Mouse (Mus musculus) hindbrain, embryonic 12.5 days (tissue): ENCODE results near the gene 1110008P14Rik. TPM values are rescaled to one million over a fixed set of nuclear protein-coding genes. Genes with fewer than 3 reads are reported as not detected.

Source experiments
- ATAC-seq: fragments of 200-750 bp; cut with Nextera tagmentation; 2 replicates; pipeline ENCODE4 v1.8.0; 2017; ENCODE audit warnings: moderate TSS enrichment; ENCODE audit not compliant: low FRiP score
- H3K27ac ChIP-seq: fragments of 300-500 bp; sonication (generic); 2 replicates; pipeline ENCODE4 v1.5.1; 2016; ENCODE audit warnings: mild to moderate bottlenecking
- H3K27me3 ChIP-seq: fragments of 300-500 bp; sonication (generic); 2 replicates; pipeline ENCODE4 v1.6.1; 2016; ENCODE audit warnings: mild to moderate bottlenecking
- H3K36me3 ChIP-seq: fragments of 300-500 bp; sonication (generic); 2 replicates; pipeline ENCODE4 v1.6.1; 2016; ENCODE audit warnings: mild to moderate bottlenecking
- H3K4me1 ChIP-seq: fragments of 300-500 bp; sonication (generic); 2 replicates; pipeline ENCODE4 v1.6.1; 2016
- H3K4me2 ChIP-seq: fragments of 300-500 bp; sonication (generic); replicated peaks from 2 replicates; pipeline ENCODE4 v1.6.1; 2016; ENCODE audit warnings: mild to moderate bottlenecking
- H3K4me3 ChIP-seq: fragments of 300-500 bp; sonication (generic); 2 replicates; pipeline ENCODE4 v1.5.1; 2016; ENCODE audit warnings: mild to moderate bottlenecking
- H3K9ac ChIP-seq: fragments of 300-500 bp; sonication (generic); 2 replicates; pipeline ENCODE4 v1.6.1; 2016; ENCODE audit warnings: mild to moderate bottlenecking, moderate library complexity
- H3K9me3 ChIP-seq: fragments of 300-500 bp; sonication (generic); replicated peaks from 2 replicates; pipeline ENCODE4 v1.6.1; 2016; ENCODE audit warnings: mild to moderate bottlenecking
- WGBS: fragments of 180-500 bp; shearing (Covaris S2); methylation state at CpG from one replicate; pipeline ENCODE4 v1.1.7; 2016; 5-methylcytosine and 5-hydroxymethylcytosine counted together
- polyA plus RNA-seq: library from polyadenylated mRNA; unstranded; fragments of >200 nt; fragmentation: Nextera tagmentation; extraction: Ambion mirVana; gene quantifications from 2 replicates; pipeline ENCODE4 v1.2.1, GENCODE M21; 2016

Gene 1110008P14Rik
- polyA plus RNA-seq: 62.6 and 72.8 TPM in 2 replicates

DNA sequence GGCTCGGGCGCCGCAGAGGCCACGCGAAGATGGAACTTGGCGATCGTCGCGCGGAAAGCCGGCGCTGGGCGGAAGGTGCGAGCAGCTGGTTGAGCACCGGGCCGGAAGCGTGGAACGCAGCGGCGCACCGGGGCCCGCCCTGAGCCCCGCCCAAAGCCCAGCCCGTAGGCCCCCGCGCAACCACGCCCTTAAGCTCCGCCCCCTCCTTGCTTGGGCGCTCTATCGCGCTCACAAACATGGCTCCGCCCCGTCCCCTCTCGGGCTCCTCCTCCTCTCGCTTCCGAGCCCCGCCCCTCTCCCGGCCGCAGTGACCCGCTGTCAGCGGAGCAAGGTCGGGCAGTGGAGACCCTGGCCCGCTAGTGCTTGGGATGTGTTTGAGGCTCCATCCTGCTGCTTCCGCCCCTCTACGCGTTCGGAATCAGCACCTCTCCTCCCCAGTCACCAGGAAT is at the start of gene 1110008P14Rik:
1110008P14Rik (minus strand) TSS at position 164 of the 449 bp plus-strand sequence.
- peak within 1 kb of the TSS; percentile 41; the same call in 1 of the 2 replicates for H3K27ac ChIP-seq
- H3K9ac ChIP-seq: peak within 1 kb of the TSS; percentile 68

DNA sequence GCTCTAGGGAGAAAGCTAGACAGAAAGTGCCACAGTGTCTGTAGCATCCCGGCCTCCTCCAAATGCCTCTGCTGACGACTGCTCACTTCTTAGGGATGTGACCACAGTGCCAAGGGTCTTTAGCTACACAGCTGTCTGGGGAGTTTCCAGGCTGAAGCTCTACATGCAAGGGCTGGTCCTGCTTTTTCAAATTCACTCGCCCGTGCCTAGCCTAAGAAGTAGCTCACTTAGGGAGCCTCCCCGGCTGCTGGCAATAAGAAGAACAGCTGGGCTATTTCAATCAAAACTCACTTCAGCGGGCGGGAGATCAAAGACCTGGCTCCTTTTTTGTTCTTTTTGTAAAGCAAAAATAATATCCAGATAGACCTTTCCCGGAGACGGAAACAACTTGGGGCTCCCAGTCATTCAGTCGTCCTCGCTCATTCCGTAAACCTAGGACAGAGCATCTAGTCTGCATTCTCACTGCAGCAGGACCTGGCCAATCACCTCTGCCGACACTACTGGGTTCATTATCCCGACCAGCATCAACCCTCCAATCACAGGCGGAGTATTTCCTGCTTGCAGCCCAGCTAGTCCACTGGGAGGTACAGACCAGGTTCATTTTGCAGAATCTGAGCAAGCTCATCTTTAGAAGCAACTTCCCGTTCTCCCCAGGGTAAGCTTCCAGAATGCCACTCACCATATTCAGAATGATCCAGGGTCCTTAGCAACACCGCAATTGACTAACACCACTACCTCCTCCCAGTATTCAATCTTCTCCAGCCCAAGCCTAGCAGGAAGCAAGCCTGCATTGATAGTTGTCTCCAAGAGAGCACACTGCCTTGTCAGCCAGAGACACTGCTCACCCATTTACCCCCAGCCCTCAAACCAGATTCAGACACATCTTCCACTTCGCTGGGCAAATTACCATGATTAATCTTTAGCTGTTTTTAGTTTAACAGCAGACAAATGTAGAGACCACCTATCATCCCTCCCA is 49.3 kb upstream of the 1110008P14Rik start:
- peak; percentile 97 for ATAC-seq
- peak overlapping the region; percentile 89 for H3K4me2 ChIP-seq
- peaks cover 48% of the 10 kb centered on the region for H3K4me1 ChIP-seq
- no peaks in the 10 kb centered on the region for H3K36me3 ChIP-seq
- H3K27me3 ChIP-seq: no peaks in the 10 kb centered on the region
- no peaks in the 10 kb centered on the region for H3K9me3 ChIP-seq
- 9% methylated on average over 18 of the region's 18 CpGs for WGBS
- H3K4me3 ChIP-seq: peak overlapping the region; percentile 47
- peak overlapping the region; percentile 77 for H3K9ac ChIP-seq
- H3K27ac ChIP-seq: peak overlapping the region; percentile 92

More for the DNA sequence above, at the start of gene 1110008P14Rik:
- 0% methylated on average over 45 of the region's 47 CpGs for whole genome bisulfite sequencing
- ATAC-seq: peak; percentile 84
- Histone ChIP-seq H3K4me2 (peak within 1 kb of the TSS; percentile 92), H3K4me1 (peaks cover 12% of the 10 kb centered on the region), H3K4me3 (peak within 1 kb of the TSS; percentile 66), H3K9me3 (no peaks in the 10 kb centered on the region), H3K27me3 (peaks cover 25% of the 10 kb centered on the region; the same call in 1 of the 2 replicates), H3K36me3 (peaks cover 31% of the 10 kb centered on the region)

DNA sequence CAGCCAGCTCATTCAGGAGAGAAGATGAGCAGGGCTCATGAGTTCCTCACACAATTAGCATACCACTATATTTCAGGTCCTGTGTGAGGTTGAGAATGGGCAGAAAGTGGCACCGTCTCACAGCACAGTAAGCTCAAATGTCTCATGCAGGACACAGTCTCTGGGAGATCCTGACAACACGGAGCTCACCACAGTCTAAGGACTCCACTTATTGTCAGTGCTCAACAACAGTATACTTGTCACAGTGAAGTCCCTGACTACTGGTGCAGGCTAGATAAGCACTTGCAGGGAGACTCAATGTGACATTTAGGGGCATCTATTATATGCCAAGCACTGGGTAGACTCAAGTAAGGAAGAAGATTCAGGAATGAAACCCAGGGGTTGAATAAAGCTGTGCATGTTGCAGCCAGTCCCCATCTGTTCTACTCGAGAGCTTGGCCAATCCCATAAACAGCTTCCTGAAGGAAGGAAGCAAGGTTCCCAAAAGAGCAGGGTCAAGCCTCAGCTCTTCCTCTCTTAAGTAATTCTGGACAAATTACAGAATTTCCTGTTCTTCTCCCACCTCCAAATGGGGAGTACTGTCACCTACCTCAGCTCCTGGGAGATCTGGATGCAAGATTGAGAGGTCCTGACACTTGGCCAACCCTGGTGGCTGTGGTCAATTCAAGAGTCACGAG is 47.6 kb upstream of the 1110008P14Rik start:
- H3K36me3 ChIP-seq: no peaks in the 10 kb centered on the region
- no peaks in the 10 kb centered on the region for H3K27me3 ChIP-seq
- ATAC-seq: no peak
- H3K27ac ChIP-seq: no peak overlapping the region; the same call in 1 of the 2 replicates
- H3K4me3 ChIP-seq: 0 out of 2 replicates have a peak overlapping the region, but pooled peaks have one; percentile 6
- no peak overlapping the region for H3K9ac ChIP-seq
- H3K4me2 ChIP-seq: peak overlapping the region; percentile 89
- peaks cover 52% of the 10 kb centered on the region for H3K4me1 ChIP-seq
- WGBS: 85% methylated on average over 4 of the region's 4 CpGs
- no peaks in the 10 kb centered on the region for H3K9me3 ChIP-seq

DNA sequence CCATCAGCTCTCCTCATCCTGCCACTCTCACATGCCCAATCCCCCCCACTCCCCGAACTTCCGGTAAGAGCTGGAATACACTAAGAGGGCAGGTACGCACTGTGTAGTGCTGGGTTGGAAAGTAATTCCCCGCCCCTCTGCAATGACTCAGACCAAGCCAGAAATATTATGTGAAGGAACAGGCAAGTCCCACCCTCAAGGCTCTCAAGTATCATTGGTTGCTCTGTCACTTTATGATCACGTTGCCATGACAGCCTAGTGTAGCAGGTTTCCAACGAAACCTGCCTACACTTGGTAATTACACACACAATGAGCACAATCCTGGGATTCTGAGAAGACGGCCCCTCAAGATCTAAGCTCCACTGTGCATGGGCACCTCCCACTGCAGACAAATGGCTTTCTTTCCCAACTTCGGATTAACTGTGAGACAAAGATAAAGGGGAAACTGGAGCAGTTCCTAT is 46.6 kb upstream of the 1110008P14Rik start:
- Histone ChIP-seq H3K4me2 (peak overlapping the region; percentile 89), H3K9ac (peak overlapping the region; percentile 20; the same call in 1 of the 2 replicates), H3K4me3 (0 out of 2 replicates have a peak overlapping the region, but pooled peaks have one; percentile 6), H3K27me3 (no peaks in the 10 kb centered on the region), H3K4me1 (peaks cover 62% of the 10 kb centered on the region), H3K9me3 (no peaks in the 10 kb centered on the region), H3K36me3 (no peaks in the 10 kb centered on the region), H3K27ac (peak overlapping the region; percentile 52)
- ATAC-seq: no peak
- WGBS: 66% methylated on average over 8 of the region's 8 CpGs

DNA sequence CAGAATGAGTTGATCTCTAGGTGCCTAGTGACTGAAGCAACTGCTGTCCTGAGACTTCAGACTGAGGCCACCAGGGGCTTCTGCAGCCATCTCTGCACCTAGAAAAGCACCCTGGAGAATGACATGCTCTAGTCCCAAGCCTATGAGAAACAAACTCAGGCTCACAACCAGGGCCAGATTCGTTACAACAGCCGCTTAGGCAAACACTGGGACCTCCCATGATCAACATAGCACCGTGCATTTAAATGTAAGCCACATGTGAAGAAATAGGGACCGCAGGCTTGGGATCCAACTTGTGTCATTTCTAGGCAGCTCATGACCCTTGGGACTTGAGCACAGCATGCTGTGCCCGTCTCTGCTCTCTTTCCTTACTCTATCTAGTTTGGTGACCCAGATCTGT is 46.0 kb upstream of the 1110008P14Rik start:
- Histone ChIP-seq H3K9ac (no peak overlapping the region), H3K36me3 (no peaks in the 10 kb centered on the region), H3K27ac (peak overlapping the region; percentile 52; the same call in 1 of the 2 replicates), H3K27me3 (no peaks in the 10 kb centered on the region), H3K9me3 (no peaks in the 10 kb centered on the region), H3K4me2 (peak overlapping the region; percentile 89; the same call in 1 of the 2 replicates), H3K4me1 (peaks cover 68% of the 10 kb centered on the region), H3K4me3 (no peak overlapping the region)
- ATAC-seq: no peak
- WGBS: 80% methylated on average over 5 of the region's 5 CpGs

DNA sequence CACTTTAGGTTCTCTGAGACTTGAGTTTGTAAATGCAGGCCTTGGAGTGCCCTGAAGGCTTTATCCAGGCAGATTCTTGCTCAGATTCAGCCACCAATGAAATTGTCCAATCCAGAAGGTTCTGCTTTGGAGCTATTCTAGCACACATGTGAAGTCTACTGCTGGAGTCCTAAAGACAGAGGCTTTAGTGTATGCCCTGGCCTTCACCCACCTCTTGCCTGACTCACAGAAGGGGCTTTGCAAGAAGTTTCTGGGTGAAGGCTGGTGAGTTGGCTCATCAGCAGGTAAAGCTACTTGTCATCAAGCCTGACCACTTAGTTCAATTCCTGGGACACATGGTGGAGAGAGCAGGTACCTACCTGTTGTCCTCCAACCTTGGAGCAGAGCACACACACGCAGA is 44.4 kb upstream of the 1110008P14Rik start:
- H3K4me2 ChIP-seq: no peak overlapping the region
- H3K27ac ChIP-seq: no peak overlapping the region
- H3K9me3 ChIP-seq: no peaks in the 10 kb centered on the region
- no peak overlapping the region for H3K4me3 ChIP-seq
- ATAC-seq: no peak
- 0 out of 2 replicates have a peak, but pooled peaks cover 2% of the 10 kb centered on the region for H3K36me3 ChIP-seq
- WGBS: 87% methylated on average over 1 of the region's 1 CpGs
- H3K9ac ChIP-seq: no peak overlapping the region
- H3K4me1 ChIP-seq: peaks cover 61% of the 10 kb centered on the region
- H3K27me3 ChIP-seq: no peaks in the 10 kb centered on the region

DNA sequence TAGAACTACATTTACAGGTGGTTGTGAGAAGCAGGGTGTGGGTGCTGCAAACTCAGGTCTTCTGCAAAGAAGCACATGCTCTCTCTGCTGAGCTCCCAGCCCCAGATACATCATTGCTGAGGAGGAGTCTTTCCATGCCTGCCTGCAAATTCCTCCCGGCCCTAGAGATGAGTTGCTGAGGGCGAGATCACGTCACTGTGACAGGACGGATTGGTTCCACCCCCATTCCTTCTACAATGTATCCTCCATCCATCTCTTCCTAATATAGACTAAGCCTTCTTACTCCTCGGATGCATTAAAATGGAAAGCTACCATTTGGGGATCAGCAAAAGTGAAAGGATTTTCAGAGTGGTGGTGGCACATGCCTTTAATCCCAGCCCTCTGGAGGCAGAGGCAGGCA is 43.8 kb upstream of the 1110008P14Rik start:
- Histone ChIP-seq H3K9me3 (no peaks in the 10 kb centered on the region), H3K4me1 (peaks cover 60% of the 10 kb centered on the region), H3K4me2 (no peak overlapping the region), H3K4me3 (no peak overlapping the region), H3K27ac (no peak overlapping the region), H3K36me3 (peaks cover 6% of the 10 kb centered on the region), H3K27me3 (no peaks in the 10 kb centered on the region), H3K9ac (no peak overlapping the region)
- 81% methylated on average over 5 of the region's 5 CpGs for WGBS
- ATAC-seq: no peak

DNA sequence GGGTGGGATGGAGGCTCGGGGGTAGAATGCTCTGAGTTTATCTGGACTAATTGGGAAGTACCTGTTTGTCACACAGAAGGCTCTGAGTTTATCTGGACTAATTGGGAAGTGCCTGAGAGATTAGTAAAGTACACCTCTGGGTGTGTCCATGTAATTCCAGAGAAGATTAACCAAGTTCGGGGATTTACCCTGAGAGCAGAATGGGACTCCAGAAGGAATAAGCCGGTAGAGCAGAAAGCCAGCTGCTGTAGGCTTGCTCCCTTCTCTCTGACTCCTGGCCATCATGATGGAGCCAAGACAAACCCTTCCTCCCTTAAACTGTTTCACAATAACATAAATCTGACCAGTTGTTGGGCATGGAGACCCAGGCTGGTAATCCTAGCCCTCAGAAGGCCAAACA is 43.1 kb upstream of the 1110008P14Rik start:
- Histone ChIP-seq H3K9ac (no peak overlapping the region), H3K27me3 (no peaks in the 10 kb centered on the region), H3K4me3 (no peak overlapping the region), H3K4me1 (peaks cover 52% of the 10 kb centered on the region), H3K4me2 (no peak overlapping the region), H3K9me3 (no peaks in the 10 kb centered on the region), H3K27ac (peak overlapping the region; percentile 84), H3K36me3 (peaks cover 14% of the 10 kb centered on the region)
- ATAC-seq: no peak
- WGBS: 68% methylated on average over 3 of the region's 3 CpGs

DNA sequence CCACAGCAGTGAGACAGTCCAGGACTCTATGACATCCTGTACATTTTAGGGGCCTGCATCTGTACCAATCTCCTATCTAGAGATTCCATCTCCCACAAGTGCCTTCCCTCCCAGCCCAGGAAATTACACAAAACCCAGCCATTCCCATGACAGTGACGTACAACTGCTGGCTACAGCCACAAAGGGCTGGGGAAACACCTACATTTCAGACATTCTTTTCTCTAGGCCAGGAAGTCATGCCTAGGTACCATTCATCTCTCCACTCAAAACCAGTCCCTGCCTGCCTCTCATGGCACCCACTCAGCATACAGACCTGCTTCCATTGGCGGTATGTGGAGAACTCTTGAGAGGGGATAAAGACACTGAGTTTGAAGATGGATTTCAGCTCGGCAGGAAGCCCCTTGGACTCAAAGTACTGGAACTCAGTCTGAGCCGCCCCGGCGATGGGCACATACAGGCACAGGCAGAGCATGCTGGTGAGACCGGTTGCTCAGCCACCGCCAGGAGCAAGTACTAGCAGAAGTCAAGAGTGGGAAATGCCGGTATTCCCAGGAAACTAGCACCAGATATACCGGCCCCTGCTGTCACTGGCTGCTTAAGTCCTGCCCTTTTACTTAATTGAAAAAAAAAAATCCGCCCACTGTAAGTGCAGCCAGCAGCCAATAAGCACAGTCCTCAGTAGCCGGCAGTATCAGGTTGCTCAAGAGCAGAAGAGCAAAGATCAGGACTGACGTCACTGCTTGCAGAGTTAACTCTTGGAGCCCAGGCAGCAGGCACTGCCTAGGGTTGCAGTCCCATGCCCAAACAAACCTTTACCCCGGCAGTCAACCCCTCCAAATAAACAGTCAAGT is 42.0 kb upstream of the 1110008P14Rik start:
- H3K4me2 ChIP-seq: peak overlapping the region; percentile 66
- WGBS: 2% methylated on average over 14 of the region's 14 CpGs
- H3K27me3 ChIP-seq: no peaks in the 10 kb centered on the region
- H3K4me3 ChIP-seq: peak overlapping the region; percentile 37
- peaks cover 41% of the 10 kb centered on the region for H3K4me1 ChIP-seq
- H3K36me3 ChIP-seq: peaks cover 25% of the 10 kb centered on the region
- peak; percentile 85 for ATAC-seq
- H3K27ac ChIP-seq: peak overlapping the region; percentile 84
- no peaks in the 10 kb centered on the region for H3K9me3 ChIP-seq
- peak overlapping the region; percentile 51 for H3K9ac ChIP-seq

DNA sequence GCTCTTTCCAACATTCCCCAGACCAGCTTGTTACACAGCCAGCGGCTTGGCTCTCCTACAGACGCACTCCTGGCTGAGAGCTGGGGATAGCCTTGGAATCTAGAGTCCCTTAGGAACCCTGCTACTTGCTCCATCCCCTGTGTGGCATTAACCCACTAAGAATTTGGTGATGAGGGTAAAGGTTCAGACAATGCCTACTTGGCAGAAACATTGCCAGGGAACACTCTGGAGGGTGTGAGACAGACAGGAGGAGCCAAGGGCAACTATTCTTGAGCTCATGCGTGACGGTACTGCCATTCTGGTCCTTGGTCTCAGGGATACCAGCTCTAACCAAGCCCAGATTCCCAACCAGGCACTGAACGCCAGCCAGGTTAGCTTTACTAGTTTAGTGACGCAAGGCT is 40.1 kb upstream of the 1110008P14Rik start:
- Histone ChIP-seq H3K4me3 (no peak overlapping the region), H3K9me3 (no peaks in the 10 kb centered on the region), H3K4me2 (no peak overlapping the region), H3K27ac (no peak overlapping the region), H3K9ac (0 out of 2 replicates have a peak overlapping the region, but pooled peaks have one; percentile 23), H3K36me3 (peaks cover 44% of the 10 kb centered on the region), H3K27me3 (no peaks in the 10 kb centered on the region), H3K4me1 (peaks cover 27% of the 10 kb centered on the region)
- ATAC-seq: no peak
- 90% methylated on average over 6 of the region's 6 CpGs for WGBS

DNA sequence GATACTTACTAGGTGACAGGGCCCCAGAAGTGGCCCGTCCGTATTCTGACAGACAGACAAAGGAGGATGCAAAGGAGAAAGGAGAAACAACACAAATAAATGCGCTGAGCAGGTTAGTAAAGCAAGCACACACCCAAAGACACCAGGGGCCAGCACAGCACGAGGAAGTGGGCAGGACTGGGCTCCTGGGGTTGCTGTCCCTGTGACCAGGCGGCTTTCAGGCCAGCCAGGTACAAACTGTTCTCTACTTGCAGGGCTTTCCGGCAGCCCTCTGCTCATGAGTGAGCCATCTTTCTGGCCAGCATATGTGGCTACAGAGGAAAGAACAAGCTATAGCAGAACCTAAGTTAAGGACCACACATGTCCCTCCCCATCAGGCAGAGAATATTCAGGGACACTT is 38.9 kb upstream of the 1110008P14Rik start:
- Histone ChIP-seq H3K27me3 (no peaks in the 10 kb centered on the region), H3K9ac (no peak overlapping the region), H3K4me3 (no peak overlapping the region), H3K4me2 (no peak overlapping the region), H3K4me1 (peaks cover 22% of the 10 kb centered on the region), H3K9me3 (no peaks in the 10 kb centered on the region), H3K27ac (no peak overlapping the region), H3K36me3 (peaks cover 56% of the 10 kb centered on the region)
- ATAC-seq: no peak
- 87% methylated on average over 6 of the region's 6 CpGs for WGBS
